Mouse (Mus musculus) limb, embryonic 15.5 days (tissue): ENCODE results near the gene Per1. TPM values are rescaled to one million over a fixed set of nuclear protein-coding genes. Genes with fewer than 3 reads are reported as not detected.

ENCODE experiments used
- ATAC-seq: fragments of 200-750 bp; cut with Nextera tagmentation; 2 replicates; pipeline ENCODE4 v1.8.0; 2017; ENCODE audit warnings: low read depth, moderate TSS enrichment; ENCODE audit not compliant: insufficient number of reproducible peaks, low FRiP score, low TSS enrichment
- H3K27ac ChIP-seq: fragments of 300-500 bp; sonication (generic); 2 replicates; pipeline ENCODE4 v1.5.1; 2015; ENCODE audit warnings: moderate library complexity, mild to moderate bottlenecking, inconsistent platforms
- H3K27me3 ChIP-seq: fragments of 300-500 bp; sonication (generic); 2 replicates; pipeline ENCODE4 v1.6.1; 2015; ENCODE audit warnings: inconsistent platforms
- H3K36me3 ChIP-seq: fragments of 300-500 bp; sonication (generic); 2 replicates; pipeline ENCODE4 v1.6.1; 2015; ENCODE audit warnings: inconsistent platforms
- H3K4me1 ChIP-seq: fragments of 300-500 bp; sonication (generic); 2 replicates; pipeline ENCODE4 v1.6.1; 2015; ENCODE audit warnings: inconsistent platforms
- H3K4me2 ChIP-seq: fragments of 300-500 bp; sonication (generic); 2 replicates; pipeline ENCODE4 v1.6.1; 2015; ENCODE audit warnings: mild to moderate bottlenecking, inconsistent platforms
- H3K4me3 ChIP-seq: fragments of 300-500 bp; sonication (generic); 2 replicates; pipeline ENCODE4 v1.5.1; 2015; ENCODE audit warnings: mild to moderate bottlenecking, inconsistent platforms
- H3K9ac ChIP-seq: fragments of 300-500 bp; sonication (generic); 2 replicates; pipeline ENCODE4 v1.6.1; 2015; ENCODE audit warnings: inconsistent platforms
- H3K9me3 ChIP-seq: fragments of 300-500 bp; sonication (generic); 2 replicates; pipeline ENCODE4 v1.6.1; 2016; ENCODE audit warnings: inconsistent platforms
- WGBS: fragments of 180-500 bp; shearing (Covaris S2); methylation state at CpG from one replicate; pipeline ENCODE4 v1.1.7; 2015; 5-methylcytosine and 5-hydroxymethylcytosine counted together
- polyA plus RNA-seq: library from polyadenylated mRNA; unstranded; fragments of >200 nt; fragmentation: Nextera tagmentation; extraction: Ambion mirVana; gene quantifications from 2 replicates; pipeline ENCODE4 v1.2.1, GENCODE M21; 2015

Gene Per1
- 24.3 and 28.9 TPM in 2 replicates for polyA plus RNA-seq

GRCm38 (mm10) chr11:69094697-69095429 is at the start of gene Per1:
Per1 (plus strand) TSS chr11:69095217.
- H3K4me2 ChIP-seq = peak within 1 kb of the TSS; percentile 90
- peak; percentile 93 for ATAC-seq
- H3K9ac ChIP-seq = peak within 1 kb of the TSS; percentile 61
- peaks cover 60% of the 10 kb centered on the region for H3K4me1 ChIP-seq
- H3K27me3 ChIP-seq = no peaks in the 10 kb centered on the region
- under 1% methylated on average over 37 of the region's 37 CpGs for WGBS
- no peaks in the 10 kb centered on the region for H3K9me3 ChIP-seq
- H3K27ac ChIP-seq = peak within 1 kb of the TSS; percentile 96
- peaks cover 25% of the 10 kb centered on the region for H3K36me3 ChIP-seq
- H3K4me3 ChIP-seq = peak within 1 kb of the TSS; percentile 64

- no peaks in the 10 kb centered on the region for H3K27me3 ChIP-seq
- no peaks in the 10 kb centered on the region for H3K9me3 ChIP-seq
- H3K9ac ChIP-seq = peak within 1 kb of the TSS; percentile 49
- peak; percentile 66 for ATAC-seq
- peak within 1 kb of the TSS; percentile 79 for H3K4me3 ChIP-seq
- peak within 1 kb of the TSS; percentile 93 for H3K4me2 ChIP-seq
- under 1% methylated on average over 54 of the region's 54 CpGs for WGBS
- peaks cover 26% of the 10 kb centered on the region for H3K4me1 ChIP-seq
- H3K27ac ChIP-seq = peak within 1 kb of the TSS; percentile 80
- H3K36me3 ChIP-seq = peaks cover 24% of the 10 kb centered on the region
Observed at GRCm38 (mm10) chr11:69045531-69046394, 49.3 kb upstream of the Per1 start, which contains the start of gene Aurkb. Aurkb (plus strand) TSS chr11:69045647.

- 9% methylated on average over 9 of the region's 9 CpGs for WGBS
- Histone ChIP-seq H3K27ac (peak overlapping the region; percentile 80; the same call in 1 of the 2 replicates), H3K4me1 (peaks cover 26% of the 10 kb centered on the region), H3K4me3 (peak overlapping the region; percentile 79), H3K36me3 (peaks cover 28% of the 10 kb centered on the region), H3K9me3 (no peaks in the 10 kb centered on the region), H3K9ac (peak overlapping the region; percentile 49; the same call in 1 of the 2 replicates), H3K4me2 (peak overlapping the region; percentile 93), H3K27me3 (no peaks in the 10 kb centered on the region)
- ATAC-seq = no peak
Observed at GRCm38 (mm10) chr11:69046395-69046774, 48.6 kb upstream of the Per1 start.

- H3K9me3 ChIP-seq = no peaks in the 10 kb centered on the region
- H3K27me3 ChIP-seq = no peaks in the 10 kb centered on the region
- ATAC-seq = no peak
- H3K36me3 ChIP-seq = peaks cover 28% of the 10 kb centered on the region
- H3K9ac ChIP-seq = no peak overlapping the region
- H3K4me1 ChIP-seq = peaks cover 26% of the 10 kb centered on the region
- 87% methylated on average over 12 of the region's 12 CpGs for WGBS
- H3K4me3 ChIP-seq = no peak overlapping the region
- H3K4me2 ChIP-seq = peak overlapping the region; percentile 93
- no peak overlapping the region for H3K27ac ChIP-seq
Observed at GRCm38 (mm10) chr11:69047592-69047991, 47.4 kb upstream of the Per1 start.

GRCm38 (mm10) chr11:69048151-69048550 is 46.9 kb upstream of the Per1 start:
- no peak overlapping the region for H3K4me3 ChIP-seq
- H3K27ac ChIP-seq = no peak overlapping the region
- no peak for ATAC-seq
- no peaks in the 10 kb centered on the region for H3K27me3 ChIP-seq
- H3K36me3 ChIP-seq = peaks cover 28% of the 10 kb centered on the region
- no peaks in the 10 kb centered on the region for H3K9me3 ChIP-seq
- no peak overlapping the region; the same call in 1 of the 2 replicates for H3K9ac ChIP-seq
- peaks cover 26% of the 10 kb centered on the region for H3K4me1 ChIP-seq
- no peak overlapping the region for H3K4me2 ChIP-seq
- WGBS = 91% methylated on average over 14 of the region's 14 CpGs

GRCm38 (mm10) chr11:69050748-69051147 is 44.3 kb upstream of the Per1 start:
- peaks cover 34% of the 10 kb centered on the region for H3K36me3 ChIP-seq
- ATAC-seq = no peak

GRCm38 (mm10) chr11:69051771-69052170 is 43.2 kb upstream of the Per1 start:
- WGBS = 92% methylated on average over 4 of the region's 4 CpGs
- no peak overlapping the region for H3K9ac ChIP-seq
- no peak overlapping the region for H3K27ac ChIP-seq
- H3K36me3 ChIP-seq = peaks cover 34% of the 10 kb centered on the region
- H3K4me2 ChIP-seq = no peak overlapping the region
- H3K4me1 ChIP-seq = peaks cover 18% of the 10 kb centered on the region
- no peaks in the 10 kb centered on the region for H3K27me3 ChIP-seq
- H3K4me3 ChIP-seq = no peak overlapping the region
- no peaks in the 10 kb centered on the region for H3K9me3 ChIP-seq
- ATAC-seq = no peak

More at GRCm38 (mm10) chr11:69050748-69051147, 44.3 kb upstream of the Per1 start:
- H3K27ac ChIP-seq = no peak overlapping the region
- H3K27me3 ChIP-seq = no peaks in the 10 kb centered on the region
- H3K9ac ChIP-seq = no peak overlapping the region
- 88% methylated on average over 8 of the region's 8 CpGs for WGBS
- H3K4me2 ChIP-seq = no peak overlapping the region
- H3K4me1 ChIP-seq = peaks cover 24% of the 10 kb centered on the region
- H3K4me3 ChIP-seq = no peak overlapping the region
- no peaks in the 10 kb centered on the region for H3K9me3 ChIP-seq

GRCm38 (mm10) chr11:69052824-69053421 is 42.1 kb upstream of the Per1 start:
- H3K4me2 ChIP-seq = no peak overlapping the region
- H3K4me3 ChIP-seq = no peak overlapping the region
- no peak overlapping the region for H3K27ac ChIP-seq
- no peak overlapping the region for H3K9ac ChIP-seq
- 81% methylated on average over 2 of the region's 2 CpGs for WGBS
- peaks cover 6% of the 10 kb centered on the region; the same call in 1 of the 2 replicates for H3K4me1 ChIP-seq
- peaks cover 34% of the 10 kb centered on the region for H3K36me3 ChIP-seq
- no peaks in the 10 kb centered on the region for H3K27me3 ChIP-seq
- H3K9me3 ChIP-seq = no peaks in the 10 kb centered on the region
- ATAC-seq = no peak

- Histone ChIP-seq H3K4me3 (no peak overlapping the region), H3K4me2 (no peak overlapping the region), H3K4me1 (peaks cover 8% of the 10 kb centered on the region), H3K36me3 (peaks cover 27% of the 10 kb centered on the region), H3K9ac (no peak overlapping the region), H3K27ac (no peak overlapping the region), H3K27me3 (no peaks in the 10 kb centered on the region), H3K9me3 (no peaks in the 10 kb centered on the region)
- no peak for ATAC-seq
- WGBS = 79% methylated on average over 3 of the region's 3 CpGs
Observed at GRCm38 (mm10) chr11:69053848-69054247, 41.2 kb upstream of the Per1 start.

GRCm38 (mm10) chr11:69058265-69058664 is 36.8 kb upstream of the Per1 start:
- Histone ChIP-seq H3K27ac (peak overlapping the region; percentile 85), H3K9me3 (no peaks in the 10 kb centered on the region), H3K9ac (peak overlapping the region; percentile 58; the same call in 1 of the 2 replicates), H3K36me3 (peaks cover 6% of the 10 kb centered on the region; the same call in 1 of the 2 replicates), H3K4me3 (peak overlapping the region; percentile 96), H3K27me3 (no peaks in the 10 kb centered on the region), H3K4me2 (peak overlapping the region; percentile 64), H3K4me1 (peaks cover 27% of the 10 kb centered on the region)
- WGBS = 57% methylated on average over 2 of the region's 2 CpGs
- no peak for ATAC-seq

- Histone ChIP-seq H3K27ac (peak overlapping the region; percentile 85), H3K36me3 (peaks cover 5% of the 10 kb centered on the region; the same call in 1 of the 2 replicates), H3K4me1 (peaks cover 27% of the 10 kb centered on the region), H3K4me2 (peak overlapping the region; percentile 64), H3K27me3 (no peaks in the 10 kb centered on the region), H3K9ac (peak overlapping the region; percentile 58), H3K4me3 (peak overlapping the region; percentile 96), H3K9me3 (no peaks in the 10 kb centered on the region)
- peak; percentile 8; the same call in 1 of the 2 replicates for ATAC-seq
- 1% methylated on average over 19 of the region's 19 CpGs for WGBS
Observed at GRCm38 (mm10) chr11:69058729-69059356, 36.2 kb upstream of the Per1 start.
